Comparison of ENCODE assay signal across 8 mouse cellular contexts in the genomic region with DNA sequence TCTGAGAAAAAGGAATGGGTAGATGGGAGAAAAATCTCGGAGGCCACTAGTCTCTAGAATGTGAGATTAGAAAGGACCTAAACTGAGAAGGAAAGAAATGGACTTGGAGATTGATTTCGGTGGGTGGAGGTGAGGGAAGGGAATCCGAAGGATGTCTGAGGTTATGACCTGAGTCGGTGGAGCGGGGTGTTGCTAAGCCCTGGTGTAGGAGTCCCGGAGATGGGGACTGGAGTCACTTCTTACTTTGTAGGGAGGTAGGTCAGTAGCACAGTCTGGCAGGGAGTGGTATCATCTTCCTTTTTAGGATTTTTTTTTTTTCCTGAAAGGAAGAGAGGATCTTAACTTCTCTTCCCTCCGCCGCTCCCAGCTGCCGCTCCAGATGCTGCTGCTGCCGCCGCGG. TPM values are rescaled to one million over a fixed set of nuclear protein-coding genes. Genes with fewer than 3 reads are reported as not detected.
A peak's percentile ranks its signal among the peaks of the same experiment; 100 is the strongest.
DNase-seq lines count a peak whose midpoint lies in the region; ATAC-seq and TF ChIP-seq lines count a peak whose summit lies in the region.

No protein-coding gene starts in this region.

- no peak for TF ChIP-seq CTCF in hindbrain, postnatal 0 days (IDR thresholded peaks at IDR 0.05; ENCODE audit: low read depth)

- H3K9ac ChIP-seq in kidney, embryonic 16.5 days (replicated peaks; ENCODE audit: low read length) = peak overlapping the region; percentile 90
- H3K9ac ChIP-seq in hindbrain, postnatal 0 days (replicated peaks; ENCODE audit: low read length) = peak overlapping the region; percentile 88

- peak overlapping the region; percentile 30; the same call in 1 of the 2 replicates for H3K27ac ChIP-seq in kidney, embryonic 16.5 days (ENCODE audit: low read length)
- H3K27ac ChIP-seq in brown adipose tissue, adult 24 weeks (replicated peaks; ENCODE audit: low read depth, low read length) = no peak overlapping the region
- H3K27ac ChIP-seq in hindbrain, postnatal 0 days = peak overlapping the region; percentile 94; the same call in 1 of the 2 replicates

- WGBS in kidney, embryonic 16.5 days = 2% methylated on average over 11 of the region's 12 CpGs
- 6% methylated on average over 10 of the region's 12 CpGs for WGBS in hindbrain, postnatal 0 days

- H3K4me3 ChIP-seq in kidney, embryonic 16.5 days (ENCODE audit: low read length) = peak overlapping the region; percentile 75
- peak overlapping the region; percentile 65 for H3K4me3 ChIP-seq in brown adipose tissue, adult 24 weeks (ENCODE audit: insufficient read depth, low read depth, low read length)
- H3K4me3 ChIP-seq in hindbrain, postnatal 0 days (ENCODE audit: low read length) = peak overlapping the region; percentile 80

- H3K36me3 ChIP-seq in kidney, embryonic 16.5 days (ENCODE audit: insufficient read depth, low read length) = no peaks in the 10 kb centered on the region
- H3K36me3 ChIP-seq in hindbrain, postnatal 0 days (ENCODE audit: insufficient read depth, low read length) = no peaks in the 10 kb centered on the region

- no peak for DNase-seq in kidney, adult 11 months
- DNase-seq in hindbrain, postnatal 0 days (ENCODE audit: low spot score) = no peak
- peak; percentile 39 for DNase-seq in naive thymus-derived CD4-positive, alpha-beta T cell, adult 2 months (ENCODE audit: low read depth)
- DNase-seq in adrenal gland, adult (ENCODE audit: inconsistent age in 2 of 2, low spot score in 1 of 2) = no peak
- no peak for DNase-seq in ovary, adult 18-20 months (ENCODE audit: low spot score)
- DNase-seq in left cerebral cortex, postnatal 25 days (ENCODE audit: low spot score in 2 of 2) = no peak

- ATAC-seq in kidney, embryonic 16.5 days (ENCODE audit: low FRiP score, low TSS enrichment) = no peak
- no peak for ATAC-seq in hindbrain, postnatal 0 days

- peaks cover 47% of the 10 kb centered on the region for H3K27me3 ChIP-seq in kidney, embryonic 16.5 days (ENCODE audit: insufficient read depth, low read length)
- H3K27me3 ChIP-seq in hindbrain, postnatal 0 days (ENCODE audit: insufficient read depth, low read length) = peaks cover 11% of the 10 kb centered on the region; the same call in 1 of the 2 replicates

- H3K4me1 ChIP-seq in kidney, embryonic 16.5 days (ENCODE audit: insufficient read depth, low read length) = peaks cover 38% of the 10 kb centered on the region
- no peaks in the 10 kb centered on the region; the same call in 1 of the 2 replicates for H3K4me1 ChIP-seq in brown adipose tissue, adult 24 weeks (ENCODE audit: control insufficient read depth, insufficient read depth, insufficient read length, low read length)
- H3K4me1 ChIP-seq in hindbrain, postnatal 0 days (ENCODE audit: insufficient read depth, low read length) = peaks cover 29% of the 10 kb centered on the region

- intact Hi-C loops in left cerebral cortex, postnatal 25 days (cut with DNase I) = no loop called here

- H3K9me3 ChIP-seq in kidney, embryonic 16.5 days (ENCODE audit: low read length) = no peaks in the 10 kb centered on the region
- no peaks in the 10 kb centered on the region for H3K9me3 ChIP-seq in hindbrain, postnatal 0 days (ENCODE audit: low read length)

- H3K4me2 ChIP-seq in kidney, embryonic 16.5 days (replicated peaks; ENCODE audit: low read depth, low read length) = peak overlapping the region; percentile 93
- peak overlapping the region; percentile 90 for H3K4me2 ChIP-seq in hindbrain, postnatal 0 days (ENCODE audit: low read depth, low read length)

RNA-seq across cellular contexts. Expression of gene Zfp580, which starts 1.1 kb away (rescaled TPM):
- polyA plus RNA-seq in kidney, embryonic 16.5 days (2015; fragmentation: Nextera tagmentation; extraction: Ambion mirVana) = 35.0 and 44.0 TPM in 2 replicates
- polyA plus RNA-seq in brown adipose tissue, adult 24 weeks (2012; ENCODE audit: insufficient read depth, insufficient read length, missing spikeins) = 4.4 and 5.6 TPM in 2 replicates
- 69.6 and 90.7 TPM in 2 replicates for total RNA-seq in hindbrain, postnatal 0 days (2014; rRNA removed)
- polyA plus RNA-seq in hindbrain, postnatal 0 days (2015; fragmentation: Nextera tagmentation; extraction: Ambion mirVana) = 117 and 128 TPM in 2 replicates
- total RNA-seq in left cerebral cortex, postnatal 25 days (2021) = 10 to 100 TPM; 36.8 to 41.7 TPM

RNA-seq across cellular contexts. Expression of gene U2af2, which starts 9.5 kb away (rescaled TPM):
- 136 and 139 TPM in 2 replicates for polyA plus RNA-seq in kidney, embryonic 16.5 days (2015; fragmentation: Nextera tagmentation; extraction: Ambion mirVana)
- 44.6 and 58.8 TPM in 2 replicates for polyA plus RNA-seq in brown adipose tissue, adult 24 weeks (2012; ENCODE audit: insufficient read depth, insufficient read length, missing spikeins)
- 146 and 153 TPM in 2 replicates for total RNA-seq in hindbrain, postnatal 0 days (2014; rRNA removed)
- 85.7 and 86.9 TPM in 2 replicates for polyA plus RNA-seq in hindbrain, postnatal 0 days (2015; fragmentation: Nextera tagmentation; extraction: Ambion mirVana)
- total RNA-seq in left cerebral cortex, postnatal 25 days (2021) = 100 to 1,000 TPM; 171 to 180 TPM

RNA-seq across cellular contexts. Expression of gene Zfp784, which starts 14.2 kb away (rescaled TPM):
- polyA plus RNA-seq in kidney, embryonic 16.5 days (2015; fragmentation: Nextera tagmentation; extraction: Ambion mirVana) = 8.1 and 8.2 TPM in 2 replicates
- 1.2 and 1.9 TPM in 2 replicates for polyA plus RNA-seq in brown adipose tissue, adult 24 weeks (2012; ENCODE audit: insufficient read depth, insufficient read length, missing spikeins)
- 6.0 and 6.8 TPM in 2 replicates for total RNA-seq in hindbrain, postnatal 0 days (2014; rRNA removed)
- polyA plus RNA-seq in hindbrain, postnatal 0 days (2015; fragmentation: Nextera tagmentation; extraction: Ambion mirVana) = 4.5 and 5.6 TPM in 2 replicates
- total RNA-seq in left cerebral cortex, postnatal 25 days (2021) = 1 to 10 TPM; 5.4 to 6.5 TPM

RNA-seq across cellular contexts. Expression of gene 4632433K11Rik, which starts 18.5 kb away (rescaled TPM):
- polyA plus RNA-seq in kidney, embryonic 16.5 days (2015; fragmentation: Nextera tagmentation; extraction: Ambion mirVana) = 1.3 TPM in 1 of 2 replicates, not detected in the other
- polyA plus RNA-seq in brown adipose tissue, adult 24 weeks (2012; ENCODE audit: insufficient read depth, insufficient read length, missing spikeins) = not detected in 2 replicates
- total RNA-seq in hindbrain, postnatal 0 days (2014; rRNA removed) = not detected in 2 replicates
- polyA plus RNA-seq in hindbrain, postnatal 0 days (2015; fragmentation: Nextera tagmentation; extraction: Ambion mirVana) = not detected in 2 replicates
- total RNA-seq in left cerebral cortex, postnatal 25 days (2021) = 1 to 10 TPM in 1 of 2 experiments, under 1 TPM in 1; 0.85 to 1.2 TPM

RNA-seq across cellular contexts. Expression of gene Epn1, which starts 27.6 kb away (rescaled TPM):
- polyA plus RNA-seq in kidney, embryonic 16.5 days (2015; fragmentation: Nextera tagmentation; extraction: Ambion mirVana) = 64.9 and 66.6 TPM in 2 replicates
- polyA plus RNA-seq in brown adipose tissue, adult 24 weeks (2012; ENCODE audit: insufficient read depth, insufficient read length, missing spikeins) = 66.5 and 69.5 TPM in 2 replicates
- total RNA-seq in hindbrain, postnatal 0 days (2014; rRNA removed) = 433 and 507 TPM in 2 replicates
- 107 and 111 TPM in 2 replicates for polyA plus RNA-seq in hindbrain, postnatal 0 days (2015; fragmentation: Nextera tagmentation; extraction: Ambion mirVana)
- total RNA-seq in left cerebral cortex, postnatal 25 days (2021) = 100 to 1,000 TPM; 454 to 461 TPM
